Mouse (Mus musculus) MEL (cell line): Measurements from ENCODE around the gene Il18r1. TPM values are rescaled to one million over a fixed set of nuclear protein-coding genes. Genes with fewer than 3 reads are reported as not detected.

Experiments used
- DNase-seq: peaks from one replicate; pipeline ENCODE4 v3.0.0; 2011; ENCODE audit warnings: low read depth, low spot score
- H3K27ac ChIP-seq: 2 replicates; pipeline ENCODE4 v1.5.1; 2012; ENCODE audit warnings: low read depth, mild to moderate bottlenecking, control low read depth, low read length, moderate library complexity; ENCODE audit not compliant: control insufficient read depth
- H3K27me3 ChIP-seq, 2 experiments: fragments of 150-350 bp in 1 of 2; sonication (generic) in 1 of 2; 2 replicates each; pipeline ENCODE4 v1.6.1; 2012; ENCODE audit warnings: low read length in 2 of 2, mild to moderate bottlenecking in 2 of 2, improper control_type of control experiment in 1 of 2, moderate library complexity in 1 of 2; ENCODE audit not compliant: insufficient read depth in 2 of 2, control insufficient read depth in 1 of 2
- H3K36me3 ChIP-seq, 2 experiments: 2 replicates each; pipeline ENCODE4 v1.6.1; 2012 to 2014; ENCODE audit warnings: low read length in 2 of 2, improper control_type of control experiment in 1 of 2, inconsistent platforms in 1 of 2, mild to moderate bottlenecking in 1 of 2; ENCODE audit not compliant: insufficient read depth in 2 of 2, control insufficient read depth in 1 of 2
- H3K4me1 ChIP-seq, 2 experiments: fragments of 150-350 bp in 1 of 2; sonication (generic) in 1 of 2; 2 replicates each; pipeline ENCODE4 v1.6.1; 2012; ENCODE audit warnings: low read length in 2 of 2, improper control_type of control experiment in 1 of 2, mild to moderate bottlenecking in 1 of 2; ENCODE audit not compliant: insufficient read depth in 2 of 2, control insufficient read depth in 1 of 2
- H3K4me3 ChIP-seq, 2 experiments: fragments of 150-350 bp in 1 of 2; sonication (generic) in 1 of 2; 2 replicates each; pipeline ENCODE4 v1.5.1; 2012; ENCODE audit warnings: low read depth in 2 of 2, low read length in 2 of 2, mild to moderate bottlenecking in 2 of 2, moderate library complexity in 2 of 2, control low read depth in 1 of 2, improper control_type of control experiment in 1 of 2; ENCODE audit not compliant: control insufficient read depth in 1 of 2, insufficient read depth in 1 of 2
- H3K79me2 ChIP-seq: 2 replicates; pipeline ENCODE4 v1.6.1; 2012; ENCODE audit warnings: mild to moderate bottlenecking, low read length, moderate library complexity; ENCODE audit not compliant: control insufficient read depth, poor library complexity, insufficient read depth
- H3K9ac ChIP-seq: 2 replicates; pipeline ENCODE4 v1.6.1; 2012; ENCODE audit warnings: low read depth, mild to moderate bottlenecking, control low read depth, low read length, moderate library complexity; ENCODE audit not compliant: control insufficient read depth, poor library complexity, severe bottlenecking
- H3K9me3 ChIP-seq: fragments of 150-350 bp; sonication (generic); replicated peaks from 2 replicates; pipeline ENCODE4 v1.6.1; 2012; ENCODE audit warnings: mild to moderate bottlenecking, low read length, improper control_type of control experiment, moderate library complexity; ENCODE audit not compliant: insufficient read depth
- CHD1 ChIP-seq: IDR thresholded peaks from 2 replicates; pipeline ENCODE4 v1.6.1; 2012; ENCODE audit warnings: low read depth, mild to moderate bottlenecking, inconsistent platforms, low read length, improper control_type of control experiment
- E2F4 ChIP-seq: IDR thresholded peaks from 2 replicates; pipeline ENCODE4 v1.6.1; 2011; ENCODE audit warnings: low read depth, low read length, improper control_type of control experiment, borderline replicate concordance
- EP300 ChIP-seq, 2 experiments: IDR thresholded peaks; 2 replicates each; pipeline ENCODE4 v1.6.1; 2011; ENCODE audit warnings: improper control_type of control experiment in 2 of 2, low read length in 2 of 2, low read depth in 1 of 2, mild to moderate bottlenecking in 1 of 2
- ETS1 ChIP-seq: IDR thresholded peaks from 2 replicates; pipeline ENCODE4 v1.6.1; 2012; ENCODE audit warnings: low read depth, mild to moderate bottlenecking, inconsistent platforms, low read length, improper control_type of control experiment, moderate library complexity
- GABPA ChIP-seq: IDR thresholded peaks from 2 replicates; pipeline ENCODE4 v1.6.1; 2012; ENCODE audit warnings: low read depth, mild to moderate bottlenecking, inconsistent platforms, low read length, improper control_type of control experiment, moderate library complexity
- GATA1 ChIP-seq: IDR thresholded peaks from 2 replicates; pipeline ENCODE4 v1.6.1; 2011; ENCODE audit warnings: low read depth, low read length, improper control_type of control experiment
- JUND ChIP-seq: IDR thresholded peaks from 2 replicates; pipeline ENCODE4 v1.6.1; 2011; ENCODE audit warnings: low read depth, mild to moderate bottlenecking, improper control_type of control experiment, low read length
- MAFK ChIP-seq: IDR thresholded peaks from 2 replicates; pipeline ENCODE4 v1.6.1; 2011; ENCODE audit warnings: low read depth, mild to moderate bottlenecking, low read length, improper control_type of control experiment, borderline replicate concordance
- MAZ ChIP-seq: IDR thresholded peaks from 2 replicates; pipeline ENCODE4 v1.6.1; 2012; ENCODE audit warnings: low read depth, mild to moderate bottlenecking, inconsistent platforms, low read length, improper control_type of control experiment
- MEF2A ChIP-seq: IDR thresholded peaks from 2 replicates; pipeline ENCODE4 v1.6.1; 2014; ENCODE audit warnings: low read depth, mild to moderate bottlenecking, inconsistent platforms, low read length, improper control_type of control experiment; ENCODE audit not compliant: poor library complexity, insufficient replicate concordance, severe bottlenecking; ENCODE audit errors: extremely low read depth
- MXI1 ChIP-seq: IDR thresholded peaks from 2 replicates; pipeline ENCODE4 v1.6.1; 2011; ENCODE audit warnings: mild to moderate bottlenecking, low read depth, low read length, improper control_type of control experiment
- NRF1 ChIP-seq: IDR thresholded peaks from 2 replicates; pipeline ENCODE4 v1.6.1; 2014; ENCODE audit warnings: low read depth, mild to moderate bottlenecking, inconsistent platforms, low read length, improper control_type of control experiment, moderate library complexity; ENCODE audit not compliant: poor library complexity, insufficient read depth, severe bottlenecking
- POLR2A ChIP-seq, 2 experiments: IDR thresholded peaks; 2 replicates each; pipeline ENCODE4 v1.6.1; 2011 to 2012; ENCODE audit warnings: low read length in 2 of 2, mild to moderate bottlenecking in 2 of 2, control low read depth in 1 of 2, improper control_type of control experiment in 1 of 2, low read depth in 1 of 2, moderate library complexity in 1 of 2; ENCODE audit not compliant: control insufficient read depth in 1 of 2, insufficient read depth in 1 of 2, poor library complexity in 1 of 2
- RCOR1 ChIP-seq: IDR thresholded peaks from 2 replicates; pipeline ENCODE4 v1.6.1; 2012; ENCODE audit warnings: low read depth, mild to moderate bottlenecking, inconsistent platforms, low read length, improper control_type of control experiment
- TCF12 ChIP-seq: IDR thresholded peaks from 2 replicates; pipeline ENCODE4 v1.6.1; 2014; ENCODE audit warnings: low read depth, mild to moderate bottlenecking, inconsistent platforms, low read length, improper control_type of control experiment, moderate library complexity
- UBTF ChIP-seq: IDR thresholded peaks from 2 replicates; pipeline ENCODE4 v1.6.1; 2012; ENCODE audit warnings: low read depth, mild to moderate bottlenecking, inconsistent platforms, low read length, improper control_type of control experiment, moderate library complexity, borderline replicate concordance; ENCODE audit not compliant: insufficient read depth
- USF1 ChIP-seq: IDR thresholded peaks from 2 replicates; pipeline ENCODE4 v1.6.1; 2014; ENCODE audit warnings: low read depth, mild to moderate bottlenecking, inconsistent platforms, low read length, improper control_type of control experiment, moderate library complexity
- USF2 ChIP-seq, 2 experiments: IDR thresholded peaks; 2 replicates each; pipeline ENCODE4 v1.6.1; 2011 to 2012; ENCODE audit warnings: improper control_type of control experiment in 2 of 2, low read length in 2 of 2, borderline replicate concordance in 1 of 2, inconsistent platforms in 1 of 2, low read depth in 1 of 2, mild to moderate bottlenecking in 1 of 2; ENCODE audit not compliant: insufficient read depth in 1 of 2
- polyA plus RNA-seq, 2 experiments: library from polyadenylated mRNA; stranded (reverse) in 1 of 2; unstranded in 1 of 2; fragments of >175 nt in 1 of 2; fragments of >200 nt in 1 of 2; gene quantifications; 2 replicates each; pipeline versions ENCODE4 v1.2.1 to v1.2.4; 2012; ENCODE audit warnings: low replicate concordance in 2 of 2, low read depth in 1 of 2; ENCODE audit not compliant: insufficient read length in 2 of 2, insufficient read depth in 1 of 2, missing spikeins in 1 of 2
- total RNA-seq: library from RNA; depleted of rRNA; stranded (reverse); fragments of 300-350 nt; gene quantifications from 2 replicates; pipeline ENCODE4 v1.2.3, GENCODE M21; 2012

The Il18r1 gene
- total and polyA plus RNA-seq, 3 experiments = 0.08 to 0.10 TPM; not detected in 1

DNA sequence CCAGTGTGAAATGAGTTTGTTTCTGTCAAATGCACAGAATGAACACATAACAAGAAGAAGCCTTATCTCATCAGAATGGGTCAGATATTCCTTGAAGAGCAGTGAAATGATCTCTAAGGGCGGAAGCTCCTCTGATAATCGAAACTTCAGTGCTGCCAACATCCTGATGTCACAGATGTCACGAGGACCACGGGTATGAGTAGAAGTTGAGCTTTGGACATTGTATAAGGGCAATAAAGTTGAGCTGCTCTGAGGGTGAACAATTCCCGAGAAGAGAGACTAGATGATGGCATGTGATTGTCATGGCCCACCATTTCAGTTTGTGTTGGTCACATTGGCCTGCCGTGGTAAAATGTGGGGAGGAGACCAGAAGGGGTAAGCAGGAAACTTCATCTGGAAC lies 41.5 kb upstream of the Il18r1 start:
- TF ChIP-seq TCF12 = 0 out of 2 replicates have a peak, but pooled peaks have one; percentile 24
- TF ChIP-seq EP300 (IDR thresholded peaks at IDR 0.05; ENCODE audit: low read depth in 1 of 2, low read length in 2 of 2) = peak in 1 of 2 experiments; percentile 12; a peak in 1 of 4 replicates
- TF ChIP-seq RCOR1 = no peak
- 0 out of 2 replicates have a peak, but pooled peaks have one; percentile 15 for TF ChIP-seq USF1
- no peak for TF ChIP-seq JUND
- no peak for TF ChIP-seq MAZ
- no peak for TF ChIP-seq NRF1
- no peak for TF ChIP-seq MAFK
- TF ChIP-seq GATA1 = peak; percentile 39; the same call in 1 of the 2 replicates
- no peak for TF ChIP-seq POLR2A (IDR thresholded peaks at IDR 0.05; ENCODE audit: control insufficient read depth in 1 of 2, insufficient read depth in 1 of 2, low read depth in 1 of 2, low read length in 2 of 2, poor library complexity in 1 of 2)
- no peak for TF ChIP-seq MEF2A
- TF ChIP-seq MXI1 = no peak
- no peak for TF ChIP-seq CHD1
- TF ChIP-seq USF2 (IDR thresholded peaks at IDR 0.05; ENCODE audit: borderline replicate concordance in 1 of 2, insufficient read depth in 1 of 2, low read depth in 1 of 2, low read length in 2 of 2) = no peak
- Histone ChIP-seq H3K27ac (peak overlapping the region; percentile 16; the same call in 1 of the 2 replicates), H3K27me3 (no peaks in the 10 kb centered on the region), H3K9me3 (no peaks in the 10 kb centered on the region), H3K9ac (no peak overlapping the region), H3K4me3 (no peak overlapping the region), H3K4me1 (peaks cover 20 to 25% of the 10 kb centered on the region in 2 experiments), H3K36me3 (peaks cover 0 to 36% of the 10 kb centered on the region in 2 experiments; a peak in 2 of 4 replicates), H3K79me2 (no peaks in the 10 kb centered on the region)
- no peak for DNase-seq

DNA sequence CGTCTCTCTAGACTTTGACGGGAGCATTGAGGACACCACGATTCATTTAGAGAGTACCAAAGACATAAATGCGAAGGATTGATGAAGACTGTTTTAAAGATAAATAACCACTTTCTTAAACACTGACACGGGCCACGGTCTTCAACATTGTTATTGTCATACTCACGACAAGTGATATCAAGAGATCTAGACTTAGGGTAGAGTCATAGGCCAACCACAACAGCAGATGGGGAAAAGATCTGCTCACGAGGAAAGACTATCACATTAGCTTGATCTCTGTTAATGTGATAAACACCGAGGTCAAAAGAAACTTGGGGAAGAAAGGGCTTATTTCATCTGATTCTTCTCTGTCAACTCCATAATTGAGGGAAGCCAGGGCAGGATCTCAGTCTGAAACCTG lies 38.1 kb upstream of the Il18r1 start:
- Histone ChIP-seq H3K4me1 (peaks cover 29 to 40% of the 10 kb centered on the region in 2 experiments), H3K36me3 (peaks cover 0 to 58% of the 10 kb centered on the region in 2 experiments; a peak in 2 of 4 replicates), H3K27ac (peak overlapping the region; percentile 29), H3K4me3 (no peak overlapping the region), H3K27me3 (no peaks in the 10 kb centered on the region), H3K79me2 (peaks cover 24% of the 10 kb centered on the region), H3K9me3 (no peaks in the 10 kb centered on the region), H3K9ac (no peak overlapping the region)
- TF ChIP-seq GABPA (no peak), E2F4 (no peak), EP300 (IDR thresholded peaks at IDR 0.05; ENCODE audit: low read depth in 1 of 2, low read length in 2 of 2) (peak in 1 of 2 experiments; percentile 36; a peak in 2 of 4 replicates), GATA1 (peak; percentile 73), UBTF (no peak), TCF12 (peak; percentile 61; the same call in 1 of the 2 replicates), ETS1 (peak; percentile 57; the same call in 1 of the 2 replicates)
- DNase-seq = no peak
